Mouse (Mus musculus): ENCODE data around the gene Ano3.

GRCm38 (mm10) chr2:110949679-110950431 is 868 bp downstream of the Ano3 start:
- TF ChIP-seq CTCF (conservative IDR thresholded peaks at IDR 0.05; ENCODE audit: low read length) = no peak
- no peak for TF ChIP-seq NANOG (IDR thresholded peaks at IDR 0.05; ENCODE audit: borderline replicate concordance, low read length)
